Mouse (Mus musculus) embryonic facial prominence, embryonic 10.5 days (tissue): ENCODE data around the gene Gm9857. TPM values are rescaled to one million over a fixed set of nuclear protein-coding genes. Genes with fewer than 3 reads are reported as not detected.

ENCODE experiments used
- DNase-seq: peaks from one replicate; pipeline ENCODE4 v3.0.0-alpha.2; 2017; ENCODE audit warnings: low spot score
- H3K27ac ChIP-seq: fragments of 300-500 bp; sonication (generic); replicated peaks from 2 replicates; pipeline ENCODE4 v1.5.1; 2016; ENCODE audit warnings: mild to moderate bottlenecking
- H3K27me3 ChIP-seq: fragments of 300-500 bp; sonication (generic); replicated peaks from 2 replicates; pipeline ENCODE4 v1.6.1; 2016; ENCODE audit warnings: low read depth, mild to moderate bottlenecking; ENCODE audit not compliant: poor library complexity, severe bottlenecking
- H3K36me3 ChIP-seq: fragments of 300-500 bp; sonication (generic); replicated peaks from 2 replicates; pipeline ENCODE4 v1.6.1; 2016; ENCODE audit warnings: mild to moderate bottlenecking, moderate library complexity
- H3K4me1 ChIP-seq: fragments of 300-500 bp; sonication (generic); 2 replicates; pipeline ENCODE4 v1.6.1; 2016
- H3K4me3 ChIP-seq: fragments of 300-500 bp; sonication (generic); 2 replicates; pipeline ENCODE4 v1.5.1; 2016; ENCODE audit warnings: mild to moderate bottlenecking, moderate library complexity
- H3K9me3 ChIP-seq: fragments of 300-500 bp; sonication (generic); 2 replicates; pipeline ENCODE4 v1.6.1; 2016; ENCODE audit warnings: mild to moderate bottlenecking
- WGBS: fragments of 180-500 bp; shearing (Covaris S2); methylation state at CpG from one replicate; pipeline ENCODE4 v1.1.7; 2016; 5-methylcytosine and 5-hydroxymethylcytosine counted together
- polyA plus RNA-seq: library from polyadenylated mRNA; unstranded; fragments of >200 nt; fragmentation: Nextera tagmentation; extraction: Ambion mirVana; gene quantifications from 2 replicates; pipeline ENCODE4 v1.2.1, GENCODE M21; 2016

Gene Gm9857
- polyA plus RNA-seq, result not detected in 2 replicates

- H3K4me1 ChIP-seq, result peaks cover 6% of the 10 kb centered on the region; the same call in 1 of the 2 replicates
- H3K9me3 ChIP-seq, result no peaks in the 10 kb centered on the region
- H3K27me3 ChIP-seq, result no peaks in the 10 kb centered on the region
- peak; percentile 65 for DNase-seq
- H3K36me3 ChIP-seq, result no peaks in the 10 kb centered on the region
- 46% methylated on average over 59 of the region's 59 CpGs for WGBS
- peak within 1 kb of the TSS; percentile 44; the same call in 1 of the 2 replicates for H3K27ac ChIP-seq
- peak within 1 kb of the TSS; percentile 52 for H3K4me3 ChIP-seq
Measured at GRCm38 (mm10) chr3:108940001-108940633, at the start of gene Gm9857. Gene Gm9857, minus strand, starts transcription at chr3:108940445.

DNA sequence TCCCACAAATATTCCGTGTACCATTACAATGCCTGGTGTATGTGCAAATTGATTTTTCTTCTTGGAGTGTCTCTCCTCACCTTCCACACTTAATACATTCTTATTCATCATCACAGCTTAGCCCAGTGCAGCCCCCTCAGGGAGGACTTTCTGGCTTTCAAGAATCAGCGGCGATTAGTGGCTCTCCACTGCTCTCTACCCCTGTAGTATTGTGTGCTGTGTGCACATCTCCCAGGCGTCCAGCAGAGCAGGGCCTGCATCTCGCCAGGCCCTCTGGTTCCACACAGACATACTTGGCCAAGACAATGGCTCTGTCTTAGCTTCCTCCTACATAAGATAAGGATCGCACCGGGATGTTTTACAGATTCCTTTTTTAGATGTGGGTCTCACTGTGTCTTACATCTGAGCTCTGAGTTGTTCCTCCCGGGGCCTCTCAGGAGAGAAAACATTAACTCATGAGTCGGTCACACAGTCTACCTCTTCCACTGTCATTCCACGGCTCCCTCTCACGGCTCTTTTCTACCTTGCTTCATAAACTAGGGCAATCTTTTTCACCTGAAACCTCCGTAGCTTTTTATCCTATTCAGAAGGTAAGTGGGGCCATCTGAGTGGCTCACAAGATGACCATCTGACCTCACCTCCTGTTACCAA, 46.9 kb upstream of the Gm9857 start:
- Histone ChIP-seq H3K9me3 (no peaks in the 10 kb centered on the region), H3K4me1 (no peaks in the 10 kb centered on the region), H3K4me3 (no peak overlapping the region), H3K27me3 (no peaks in the 10 kb centered on the region), H3K27ac (no peak overlapping the region), H3K36me3 (peaks cover 20% of the 10 kb centered on the region)
- no peak for DNase-seq
- 86% methylated on average over 12 of the region's 12 CpGs for WGBS

GRCm38 (mm10) chr3:108986534-108986933, 46.3 kb upstream of the Gm9857 start:
- H3K9me3 ChIP-seq, result no peaks in the 10 kb centered on the region
- no peak overlapping the region for H3K27ac ChIP-seq
- WGBS, result 80% methylated on average over 1 of the region's 1 CpGs
- no peak for DNase-seq
- H3K27me3 ChIP-seq, result no peaks in the 10 kb centered on the region
- H3K4me1 ChIP-seq, result no peaks in the 10 kb centered on the region
- H3K36me3 ChIP-seq, result peaks cover 15% of the 10 kb centered on the region
- H3K4me3 ChIP-seq, result no peak overlapping the region

DNA sequence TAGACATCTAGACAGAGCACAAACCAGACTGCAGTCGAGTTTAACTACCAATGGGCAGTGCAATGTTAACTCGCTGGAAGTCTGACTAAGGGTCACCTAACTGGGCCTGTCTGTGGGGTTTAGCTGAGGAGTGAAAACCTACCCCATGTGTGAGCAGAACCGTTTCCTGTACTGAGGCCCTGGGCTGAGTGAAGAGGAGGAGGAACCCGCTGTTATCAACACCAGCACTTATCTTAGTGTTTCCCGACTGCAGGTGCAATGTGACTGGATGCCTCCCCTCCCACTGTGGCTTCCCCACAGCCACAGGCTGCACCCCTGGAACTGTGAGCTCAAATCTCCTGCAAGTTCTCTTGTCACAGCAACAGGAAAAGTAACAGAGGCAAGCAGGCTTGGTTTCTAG, 43.7 kb upstream of the Gm9857 start:
- WGBS, result 78% methylated on average over 5 of the region's 5 CpGs

GRCm38 (mm10) chr3:108981946-108982345, 41.7 kb upstream of the Gm9857 start:
- Histone ChIP-seq H3K27ac (no peak overlapping the region), H3K27me3 (no peaks in the 10 kb centered on the region), H3K9me3 (no peaks in the 10 kb centered on the region), H3K4me1 (no peaks in the 10 kb centered on the region), H3K4me3 (no peak overlapping the region), H3K36me3 (peaks cover 41% of the 10 kb centered on the region)
- no peak for DNase-seq
- 85% methylated on average over 6 of the region's 6 CpGs for WGBS

More for the DNA sequence above, 43.7 kb upstream of the Gm9857 start:
- no peaks in the 10 kb centered on the region for H3K4me1 ChIP-seq
- no peak overlapping the region for H3K4me3 ChIP-seq
- H3K36me3 ChIP-seq, result peaks cover 25% of the 10 kb centered on the region
- DNase-seq, result no peak
- H3K9me3 ChIP-seq, result no peaks in the 10 kb centered on the region
- no peaks in the 10 kb centered on the region for H3K27me3 ChIP-seq
- no peak overlapping the region for H3K27ac ChIP-seq

DNA sequence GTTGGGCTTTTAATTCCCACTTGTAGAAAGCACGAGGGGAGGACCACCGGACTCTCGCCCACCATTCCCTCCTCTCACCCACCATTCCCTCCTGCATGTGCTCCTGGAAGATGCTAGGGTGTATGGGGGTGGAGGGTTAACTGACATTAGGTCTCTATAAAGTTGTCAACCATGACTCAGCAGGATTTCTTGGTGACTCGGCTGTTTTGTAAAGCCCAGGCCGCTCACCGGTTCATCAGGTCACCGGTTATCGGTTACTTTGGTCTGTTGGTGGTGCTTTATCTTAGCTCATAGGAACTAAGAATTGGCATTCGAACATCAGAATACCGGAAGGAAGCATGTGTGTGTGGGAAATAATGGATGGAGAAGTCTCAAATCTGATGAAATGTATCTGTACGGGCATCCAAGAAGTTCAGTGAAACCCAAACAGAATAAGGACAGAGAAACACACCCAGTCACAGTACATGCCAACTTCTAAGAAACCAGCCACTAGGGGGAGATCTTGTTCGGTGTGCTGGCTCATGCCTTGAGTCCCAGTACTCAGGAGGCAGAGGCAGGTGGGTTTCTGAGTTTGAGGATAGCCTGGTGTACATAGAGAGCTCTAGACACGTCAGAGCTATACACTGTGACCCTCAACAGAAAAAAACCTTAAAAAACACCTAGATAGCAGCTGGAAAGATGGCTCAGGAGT, 37.2 kb upstream of the Gm9857 start:
- Histone ChIP-seq H3K27ac (no peak overlapping the region), H3K36me3 (peaks cover 53% of the 10 kb centered on the region), H3K4me3 (no peak overlapping the region), H3K27me3 (no peaks in the 10 kb centered on the region), H3K9me3 (no peaks in the 10 kb centered on the region), H3K4me1 (no peaks in the 10 kb centered on the region)
- DNase-seq, result no peak
- WGBS, result 95% methylated on average over 13 of the region's 13 CpGs

GRCm38 (mm10) chr3:108974920-108975485, 34.8 kb upstream of the Gm9857 start:
- Histone ChIP-seq H3K9me3 (no peaks in the 10 kb centered on the region), H3K27me3 (no peaks in the 10 kb centered on the region), H3K36me3 (peaks cover 43% of the 10 kb centered on the region), H3K4me1 (no peaks in the 10 kb centered on the region), H3K27ac (no peak overlapping the region), H3K4me3 (no peak overlapping the region)
- no peak for DNase-seq
- WGBS, result 89% methylated on average over 15 of the region's 15 CpGs

- H3K27me3 ChIP-seq, result no peaks in the 10 kb centered on the region
- H3K4me3 ChIP-seq, result no peak overlapping the region
- H3K4me1 ChIP-seq, result no peaks in the 10 kb centered on the region
- 91% methylated on average over 13 of the region's 13 CpGs for WGBS
- H3K36me3 ChIP-seq, result peaks cover 34% of the 10 kb centered on the region
- no peak for DNase-seq
- no peak overlapping the region for H3K27ac ChIP-seq
- no peaks in the 10 kb centered on the region for H3K9me3 ChIP-seq
Measured at GRCm38 (mm10) chr3:108973980-108974660, 33.9 kb upstream of the Gm9857 start.

- Histone ChIP-seq H3K4me3 (no peak overlapping the region), H3K27ac (no peak overlapping the region), H3K9me3 (no peaks in the 10 kb centered on the region), H3K36me3 (no peaks in the 10 kb centered on the region; the same call in 1 of the 2 replicates), H3K27me3 (no peaks in the 10 kb centered on the region), H3K4me1 (peaks cover 13% of the 10 kb centered on the region)
- no peak for DNase-seq
- WGBS, result 92% methylated on average over 3 of the region's 3 CpGs
Measured at GRCm38 (mm10) chr3:108966051-108966450, 25.8 kb upstream of the Gm9857 start.

GRCm38 (mm10) chr3:108964361-108965044, 24.3 kb upstream of the Gm9857 start:
- Histone ChIP-seq H3K4me1 (peaks cover 14% of the 10 kb centered on the region), H3K4me3 (no peak overlapping the region), H3K27me3 (no peaks in the 10 kb centered on the region), H3K27ac (no peak overlapping the region), H3K36me3 (no peaks in the 10 kb centered on the region), H3K9me3 (no peaks in the 10 kb centered on the region)
- 77% methylated on average over 7 of the region's 7 CpGs for WGBS
- no peak for DNase-seq

DNA sequence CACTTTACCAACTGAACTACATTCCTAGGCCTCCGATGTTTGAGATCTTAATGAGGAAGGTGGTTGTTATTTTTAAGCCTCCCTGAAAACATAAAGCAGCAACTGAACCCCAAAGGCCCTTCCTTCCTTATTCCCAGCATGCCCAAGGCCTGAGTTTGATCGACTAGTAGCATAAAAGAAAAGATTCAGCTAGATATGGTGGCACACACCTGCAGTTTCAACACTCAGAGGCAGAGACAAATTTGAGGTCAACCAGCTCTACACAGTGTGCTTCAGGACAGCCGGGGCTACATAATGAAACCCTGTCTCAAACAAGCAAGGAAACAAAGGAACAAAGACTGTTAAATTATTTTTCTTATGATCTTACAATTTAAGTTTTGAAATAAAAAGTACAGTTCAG, 23.5 kb upstream of the Gm9857 start:
- H3K36me3 ChIP-seq, result no peaks in the 10 kb centered on the region
- no peak overlapping the region for H3K27ac ChIP-seq
- no peak for DNase-seq
- H3K27me3 ChIP-seq, result no peaks in the 10 kb centered on the region
- no peak overlapping the region for H3K4me3 ChIP-seq
- H3K9me3 ChIP-seq, result no peaks in the 10 kb centered on the region
- peaks cover 14% of the 10 kb centered on the region for H3K4me1 ChIP-seq
- WGBS, result 84% methylated on average over 3 of the region's 3 CpGs

DNA sequence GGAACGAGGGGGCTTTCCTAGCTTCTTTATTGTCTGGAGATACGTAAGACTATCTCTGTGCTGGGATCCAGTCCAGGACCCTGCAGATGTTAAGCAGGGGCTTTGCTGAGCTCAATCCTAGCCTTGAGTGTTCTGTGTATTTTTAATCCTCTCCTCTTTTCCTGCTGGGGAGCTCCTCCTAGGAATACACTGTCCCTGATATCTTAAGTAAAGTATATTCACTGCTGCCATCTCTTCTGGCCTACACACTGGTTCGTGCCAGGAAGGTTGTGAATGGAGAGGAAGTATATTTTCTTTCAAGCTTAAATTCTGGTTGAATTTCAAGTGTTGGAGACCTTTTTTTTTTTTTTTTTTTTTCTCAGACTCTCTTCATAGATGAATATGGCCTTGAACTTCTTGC, 23.0 kb upstream of the Gm9857 start:
- Histone ChIP-seq H3K27me3 (no peaks in the 10 kb centered on the region), H3K4me1 (peaks cover 14% of the 10 kb centered on the region), H3K36me3 (no peaks in the 10 kb centered on the region), H3K9me3 (no peaks in the 10 kb centered on the region), H3K4me3 (no peak overlapping the region), H3K27ac (no peak overlapping the region)
- 88% methylated on average over 3 of the region's 3 CpGs for WGBS
- no peak for DNase-seq
